Mouse (Mus musculus) forebrain, embryonic 11.5 days (tissue): ENCODE data around the gene Gm17018. TPM values are rescaled to one million over a fixed set of nuclear protein-coding genes. Genes with fewer than 3 reads are reported as not detected.
A peak's percentile ranks its signal among the peaks of the same experiment; 100 is the strongest.

Source experiments
- ATAC-seq: fragments of 200-750 bp; cut with Nextera tagmentation; replicated peaks from 2 replicates; pipeline ENCODE4 v1.8.0; 2017; ENCODE audit warnings: moderate TSS enrichment; ENCODE audit not compliant: low FRiP score
- DNase-seq: peaks from one replicate; pipeline ENCODE4 v3.0.0-alpha.2; 2017; ENCODE audit warnings: low spot score
- H3K27ac ChIP-seq: fragments of 300-500 bp; sonication (generic); 2 replicates; pipeline ENCODE4 v1.5.1; 2014; ENCODE audit warnings: low read depth, low read length
- H3K27me3 ChIP-seq: fragments of 300-500 bp; sonication (generic); 2 replicates; pipeline ENCODE4 v1.6.1; 2014; ENCODE audit warnings: mild to moderate bottlenecking, low read length, mixed read lengths; ENCODE audit not compliant: control insufficient read depth, insufficient read depth
- H3K36me3 ChIP-seq: fragments of 300-500 bp; sonication (generic); 2 replicates; pipeline ENCODE4 v1.6.1; 2014; ENCODE audit warnings: mild to moderate bottlenecking, low read length, moderate library complexity, mixed read lengths; ENCODE audit not compliant: control insufficient read depth, insufficient read depth
- H3K4me1 ChIP-seq: fragments of 300-500 bp; sonication (generic); replicated peaks from 2 replicates; pipeline ENCODE4 v1.6.1; 2014; ENCODE audit warnings: low read length, mixed read lengths; ENCODE audit not compliant: control insufficient read depth, insufficient read depth
- H3K4me2 ChIP-seq: fragments of 300-500 bp; sonication (generic); 2 replicates; pipeline ENCODE4 v1.6.1; 2014; ENCODE audit warnings: low read depth, mild to moderate bottlenecking, low read length, moderate library complexity, mixed read lengths; ENCODE audit not compliant: severe bottlenecking
- H3K4me3 ChIP-seq: fragments of 300-500 bp; sonication (generic); 2 replicates; pipeline ENCODE4 v1.5.1; 2014; ENCODE audit warnings: low read depth, low read length
- H3K9ac ChIP-seq: fragments of 300-500 bp; sonication (generic); 2 replicates; pipeline ENCODE4 v1.6.1; 2014; ENCODE audit warnings: low read length
- H3K9me3 ChIP-seq: fragments of 300-500 bp; sonication (generic); 2 replicates; pipeline ENCODE4 v1.6.1; 2016; ENCODE audit warnings: low read length, mixed read lengths; ENCODE audit not compliant: control insufficient read depth
- WGBS: fragments of 180-500 bp; shearing (Covaris S2); extraction: QIAGEN DNeasy Blood & Tissue Kit; methylation state at CpG from one replicate; pipeline ENCODE4 v1.1.7; 2014; 5-methylcytosine and 5-hydroxymethylcytosine counted together
- polyA plus RNA-seq: library from polyadenylated mRNA; unstranded; fragments of >200 nt; fragmentation: Nextera tagmentation; extraction: Ambion mirVana; gene quantifications from 2 replicates; pipeline ENCODE4 v1.2.1, GENCODE M21; 2014

The Gm17018 gene
- polyA plus RNA-seq, 1 experiment from 2014 or later, result 49.7 TPM

DNA sequence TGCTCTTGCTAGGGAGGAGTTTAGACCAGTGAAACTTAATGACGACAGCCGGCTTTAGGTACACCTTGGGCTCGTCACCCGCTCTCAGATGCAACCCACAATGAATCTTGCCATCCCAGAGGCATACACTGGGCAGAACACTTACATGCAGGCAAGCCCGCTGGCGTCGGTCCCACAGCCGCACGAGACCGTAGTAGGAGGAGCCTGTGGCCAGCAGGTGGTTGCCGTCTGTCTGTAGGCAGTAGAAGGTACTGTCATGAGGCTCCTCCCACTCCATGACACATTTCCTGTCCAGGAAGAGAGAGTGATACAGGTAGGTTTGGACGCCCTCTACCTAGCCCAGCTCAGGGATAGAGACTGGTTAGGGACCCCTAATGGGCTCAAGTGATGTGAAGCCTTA lies 18.6 kb downstream of the Gm17018 start:
- WGBS, result 93% methylated on average over 12 of the region's 12 CpGs
- H3K9me3 ChIP-seq, result no peaks in the 10 kb centered on the region; the same call in 1 of the 2 replicates
- H3K36me3 ChIP-seq, result no peaks in the 10 kb centered on the region; the same call in 1 of the 2 replicates
- H3K27ac ChIP-seq, result no peak overlapping the region
- ATAC-seq (no peak), DNase-seq (no peak)
- no peak overlapping the region for H3K4me3 ChIP-seq
- peaks cover 18% of the 10 kb centered on the region for H3K27me3 ChIP-seq
- H3K4me2 ChIP-seq, result no peak overlapping the region
- peaks cover 15% of the 10 kb centered on the region for H3K4me1 ChIP-seq
- H3K9ac ChIP-seq, result no peak overlapping the region

GRCm38 (mm10) chr19:45579416-45579815 lies 19.0 kb downstream of the Gm17018 start:
- Histone ChIP-seq H3K27ac (no peak overlapping the region), H3K36me3 (no peaks in the 10 kb centered on the region; the same call in 1 of the 2 replicates), H3K9me3 (no peaks in the 10 kb centered on the region; the same call in 1 of the 2 replicates), H3K4me1 (peaks cover 15% of the 10 kb centered on the region), H3K4me2 (no peak overlapping the region), H3K27me3 (peaks cover 21% of the 10 kb centered on the region), H3K4me3 (no peak overlapping the region), H3K9ac (no peak overlapping the region)
- no peak for DNase-seq
- ATAC-seq, result no peak
- WGBS, result 89% methylated on average over 7 of the region's 7 CpGs

- Histone ChIP-seq H3K9me3 (no peaks in the 10 kb centered on the region; the same call in 1 of the 2 replicates), H3K4me2 (no peak overlapping the region), H3K4me3 (no peak overlapping the region), H3K4me1 (peaks cover 15% of the 10 kb centered on the region), H3K27ac (no peak overlapping the region), H3K9ac (no peak overlapping the region), H3K36me3 (no peaks in the 10 kb centered on the region; the same call in 1 of the 2 replicates), H3K27me3 (peaks cover 25% of the 10 kb centered on the region)
- ATAC-seq, result 0 out of 2 replicates have a peak, but pooled peaks have one; percentile 33
- DNase-seq, result no peak
- 34% methylated on average over 12 of the region's 12 CpGs for WGBS
Observed at GRCm38 (mm10) chr19:45580235-45580634, 19.8 kb downstream of the Gm17018 start.

- H3K4me1 ChIP-seq, result peaks cover 14% of the 10 kb centered on the region
- peaks cover 33% of the 10 kb centered on the region for H3K27me3 ChIP-seq
- WGBS, result 57% methylated on average over 3 of the region's 3 CpGs
- no peak overlapping the region for H3K27ac ChIP-seq
- H3K9me3 ChIP-seq, result no peaks in the 10 kb centered on the region; the same call in 1 of the 2 replicates
- no peaks in the 10 kb centered on the region; the same call in 1 of the 2 replicates for H3K36me3 ChIP-seq
- ATAC-seq (no peak), DNase-seq (peak; percentile 76)
- H3K4me2 ChIP-seq, result no peak overlapping the region
- no peak overlapping the region for H3K9ac ChIP-seq
- H3K4me3 ChIP-seq, result no peak overlapping the region
Observed at GRCm38 (mm10) chr19:45581257-45581656, 20.8 kb downstream of the Gm17018 start.

DNA sequence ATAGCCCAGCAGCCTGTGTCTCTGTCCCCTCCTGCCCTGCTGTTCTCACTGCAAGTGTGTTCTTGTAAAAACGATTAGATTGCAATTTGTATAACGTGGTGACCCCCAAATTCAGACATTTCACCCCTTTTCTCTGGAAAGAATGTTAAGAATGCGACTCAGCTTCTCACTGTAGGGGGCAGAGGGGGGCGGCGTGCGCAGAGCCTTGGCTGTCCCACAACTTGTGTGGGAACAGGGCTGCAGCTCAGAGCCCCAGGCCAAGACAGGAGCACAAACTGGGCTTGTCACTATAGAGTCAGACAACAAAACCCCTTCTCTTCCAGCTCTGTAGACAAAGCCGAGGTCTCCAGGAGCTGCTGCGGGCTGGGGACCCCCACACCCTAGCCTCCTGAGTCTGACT lies 21.7 kb downstream of the Gm17018 start:
- 0 out of 2 replicates have a peak overlapping the region, but pooled peaks have one; percentile 12 for H3K27ac ChIP-seq
- no peaks in the 10 kb centered on the region; the same call in 1 of the 2 replicates for H3K9me3 ChIP-seq
- peaks cover 14% of the 10 kb centered on the region for H3K4me1 ChIP-seq
- no peak overlapping the region; the same call in 1 of the 2 replicates for H3K9ac ChIP-seq
- ATAC-seq (no peak), DNase-seq (no peak)
- peaks cover 39% of the 10 kb centered on the region for H3K27me3 ChIP-seq
- H3K4me3 ChIP-seq, result no peak overlapping the region
- 3% methylated on average over 8 of the region's 8 CpGs for WGBS
- H3K4me2 ChIP-seq, result no peak overlapping the region
- H3K36me3 ChIP-seq, result no peaks in the 10 kb centered on the region; the same call in 1 of the 2 replicates

DNA sequence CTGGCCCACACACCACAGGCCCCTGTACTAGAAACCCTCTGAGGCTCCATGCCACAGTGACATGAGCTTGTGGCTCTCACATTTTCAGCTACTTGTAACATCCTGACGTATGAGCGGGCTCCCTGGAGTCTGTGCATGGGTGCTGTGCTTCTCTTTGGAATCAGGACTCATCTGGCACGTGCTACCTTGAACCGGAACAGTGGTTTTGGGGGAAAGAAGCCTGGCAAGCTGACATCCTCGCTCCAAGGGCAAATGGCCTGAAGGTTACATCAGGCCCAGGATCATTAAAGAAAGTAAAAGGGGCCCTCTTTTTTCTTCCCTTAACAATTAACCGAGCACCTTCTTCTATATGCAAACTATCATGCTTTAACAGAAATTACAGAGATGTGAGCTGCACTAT lies 22.7 kb downstream of the Gm17018 start:
- no peak overlapping the region for H3K4me2 ChIP-seq
- DNase-seq (no peak), ATAC-seq (no peak)
- H3K27me3 ChIP-seq, result peaks cover 46% of the 10 kb centered on the region
- peaks cover 14% of the 10 kb centered on the region for H3K4me1 ChIP-seq
- H3K9me3 ChIP-seq, result no peaks in the 10 kb centered on the region; the same call in 1 of the 2 replicates
- no peaks in the 10 kb centered on the region for H3K36me3 ChIP-seq
- H3K4me3 ChIP-seq, result no peak overlapping the region
- no peak overlapping the region for H3K27ac ChIP-seq
- 86% methylated on average over 6 of the region's 6 CpGs for WGBS
- no peak overlapping the region for H3K9ac ChIP-seq

GRCm38 (mm10) chr19:45584856-45585620 lies 24.6 kb downstream of the Gm17018 start:
- no peak overlapping the region for H3K4me2 ChIP-seq
- no peak overlapping the region for H3K27ac ChIP-seq
- DNase-seq (no peak), ATAC-seq (no peak)
- H3K9me3 ChIP-seq, result no peaks in the 10 kb centered on the region; the same call in 1 of the 2 replicates
- peaks cover 12% of the 10 kb centered on the region for H3K4me1 ChIP-seq
- H3K36me3 ChIP-seq, result no peaks in the 10 kb centered on the region
- no peak overlapping the region for H3K4me3 ChIP-seq
- WGBS, result 66% methylated on average over 9 of the region's 9 CpGs
- H3K9ac ChIP-seq, result no peak overlapping the region
- peaks cover 58% of the 10 kb centered on the region for H3K27me3 ChIP-seq

DNA sequence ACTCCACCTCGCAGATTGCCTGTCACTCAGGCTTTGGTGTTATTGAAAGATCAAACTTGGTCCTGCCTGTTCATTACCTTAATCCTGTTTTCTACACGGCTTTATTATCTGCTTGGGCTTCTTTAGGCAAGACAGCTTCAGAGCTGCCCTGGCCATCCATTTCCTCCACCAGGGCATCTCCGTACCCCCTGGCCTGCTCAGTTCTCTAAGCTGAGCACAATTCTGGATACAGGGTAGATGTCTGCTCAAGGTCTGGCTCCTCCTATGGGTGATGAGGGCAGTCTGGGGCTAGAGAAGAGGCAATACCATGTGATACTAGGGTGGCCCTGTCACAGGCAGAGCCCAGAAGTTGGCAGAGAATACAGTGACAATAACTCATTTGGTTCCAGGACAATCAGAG lies 26.4 kb downstream of the Gm17018 start:
- Histone ChIP-seq H3K36me3 (no peaks in the 10 kb centered on the region), H3K9ac (no peak overlapping the region), H3K4me3 (no peak overlapping the region), H3K4me2 (no peak overlapping the region), H3K27ac (no peak overlapping the region), H3K27me3 (peaks cover 68% of the 10 kb centered on the region), H3K4me1 (peaks cover 8% of the 10 kb centered on the region), H3K9me3 (no peaks in the 10 kb centered on the region)
- 31% methylated on average over 3 of the region's 3 CpGs for WGBS
- ATAC-seq (no peak), DNase-seq (no peak)
